Mouse (Mus musculus) lung, postnatal 0 days (tissue): Measurements from ENCODE around the gene Tmc2. TPM values are rescaled to one million over a fixed set of nuclear protein-coding genes. Genes with fewer than 3 reads are reported as not detected.

ENCODE experiments used
- ATAC-seq: fragments of 200-750 bp; cut with Nextera tagmentation; 2 replicates; pipeline ENCODE4 v1.8.0; 2017; ENCODE audit warnings: moderate library complexity
- DNase-seq: peaks from one replicate; pipeline ENCODE4 v3.0.0-alpha.2; 2016; ENCODE audit warnings: low spot score
- H3K27ac ChIP-seq: fragments of 300-500 bp; sonication (generic); 2 replicates; pipeline ENCODE4 v1.5.1; 2014; ENCODE audit warnings: antibody characterized with exemption, mild to moderate bottlenecking, low read length, mixed read lengths
- H3K27me3 ChIP-seq: fragments of 300-500 bp; sonication (generic); replicated peaks from 2 replicates; pipeline ENCODE4 v1.6.1; 2014; ENCODE audit warnings: low read length, mixed read lengths; ENCODE audit not compliant: insufficient read depth
- H3K36me3 ChIP-seq: fragments of 300-500 bp; sonication (generic); 2 replicates; pipeline ENCODE4 v1.6.1; 2014; ENCODE audit warnings: low read length, mixed read lengths; ENCODE audit not compliant: insufficient read depth
- H3K4me1 ChIP-seq: fragments of 300-500 bp; sonication (generic); 2 replicates; pipeline ENCODE4 v1.6.1; 2014; ENCODE audit warnings: antibody characterized with exemption, low read depth, low read length, mixed read lengths; ENCODE audit not compliant: insufficient read depth
- H3K4me2 ChIP-seq: fragments of 300-500 bp; sonication (generic); replicated peaks from 2 replicates; pipeline ENCODE4 v1.6.1; 2014; ENCODE audit warnings: low read depth, mild to moderate bottlenecking, low read length, moderate library complexity, mixed read lengths
- H3K4me3 ChIP-seq: fragments of 300-500 bp; sonication (generic); 2 replicates; pipeline ENCODE4 v1.5.1; 2014; ENCODE audit warnings: low read depth, low read length
- H3K9ac ChIP-seq: fragments of 300-500 bp; sonication (generic); replicated peaks from 2 replicates; pipeline ENCODE4 v1.6.1; 2014; ENCODE audit warnings: low read depth, mild to moderate bottlenecking
- H3K9me3 ChIP-seq: fragments of 300-500 bp; sonication (generic); 2 replicates; pipeline ENCODE4 v1.6.1; 2016; ENCODE audit warnings: low read length, mixed read lengths
- CTCF ChIP-seq: IDR thresholded peaks from 2 replicates; pipeline ENCODE4 v1.5.1; 2016; ENCODE audit warnings: antibody characterized with exemption, mild to moderate bottlenecking
- EP300 ChIP-seq: IDR thresholded peaks from 2 replicates; pipeline ENCODE4 v1.6.1; 2016; ENCODE audit warnings: antibody characterized with exemption, mild to moderate bottlenecking, control low read depth
- WGBS: fragments of 180-500 bp; shearing (Covaris S2); extraction: QIAGEN DNeasy Blood & Tissue Kit; methylation state at CpG from one replicate; pipeline ENCODE4 v1.1.7; 2014; 5-methylcytosine and 5-hydroxymethylcytosine counted together
- polyA plus RNA-seq: library from polyadenylated mRNA; unstranded; fragments of >200 nt; fragmentation: Nextera tagmentation; extraction: Ambion mirVana; gene quantifications from 2 replicates; pipeline ENCODE4 v1.2.1, GENCODE M21; 2015

Gene Tmc2
- not detected in 2 replicates for polyA plus RNA-seq

DNA sequence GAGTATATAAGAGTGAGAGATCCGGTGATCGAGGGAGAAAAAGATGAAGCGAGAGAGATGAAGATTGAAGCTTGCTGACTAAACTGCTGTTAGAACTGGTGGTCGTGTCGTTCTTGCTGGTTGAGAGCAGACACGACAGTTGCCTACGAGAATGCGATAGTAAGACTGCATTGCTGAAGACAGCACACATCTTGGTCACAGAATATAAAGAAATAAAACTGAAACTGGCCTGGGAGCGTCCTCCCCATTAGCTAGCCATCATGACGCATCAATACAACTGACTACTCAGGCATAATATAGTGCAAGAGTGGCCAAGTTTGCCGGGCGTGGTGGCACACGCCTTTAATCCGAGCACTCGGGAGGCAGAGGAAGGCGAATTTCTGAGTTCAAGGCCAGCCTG, at the start of gene Tmc2:
Gene Tmc2, plus strand, starts transcription at position 301 of the 400 bp plus-strand sequence.
- 91% methylated on average over 16 of the region's 16 CpGs for WGBS

DNA sequence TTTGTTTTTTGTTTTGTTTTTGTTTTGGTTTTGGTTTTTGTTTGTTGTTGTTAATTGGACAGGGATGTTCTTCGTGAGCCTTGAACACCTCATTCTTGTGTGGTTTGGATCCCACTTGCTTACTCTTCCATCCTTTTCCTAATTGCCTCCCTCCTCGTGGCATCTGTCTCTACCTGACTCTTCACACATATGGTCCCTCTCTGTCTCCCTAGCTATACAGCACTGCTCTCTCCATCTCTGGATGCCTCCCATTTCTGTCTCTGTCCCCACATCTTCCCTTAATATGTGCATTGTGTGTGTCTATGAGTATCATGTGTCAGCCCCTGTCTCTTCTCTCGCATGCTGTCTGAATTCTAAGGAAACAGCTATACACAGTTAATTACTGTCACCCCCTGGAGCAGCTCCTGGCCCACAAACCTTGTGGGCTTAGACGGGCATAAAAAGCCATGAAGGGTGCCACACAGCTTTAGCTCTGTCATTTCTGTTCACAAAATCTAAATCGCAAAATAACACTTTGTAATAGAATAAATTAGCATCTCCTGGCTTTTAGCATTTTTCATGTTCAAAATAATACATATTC, 48.8 kb upstream of the Tmc2 start:
- DNase-seq, result no peak

More for the DNA sequence above, at the start of gene Tmc2:
- Histone ChIP-seq H3K4me1 (no peaks in the 10 kb centered on the region), H3K9me3 (no peaks in the 10 kb centered on the region), H3K27ac (no peak within 1 kb of the TSS), H3K4me2 (no peak within 1 kb of the TSS), H3K4me3 (no peak within 1 kb of the TSS), H3K9ac (no peak within 1 kb of the TSS), H3K36me3 (no peaks in the 10 kb centered on the region), H3K27me3 (no peaks in the 10 kb centered on the region)
- DNase-seq, result no peak
- ATAC-seq, result no peak
- TF ChIP-seq CTCF, result no peak
- TF ChIP-seq EP300, result no peak

DNA sequence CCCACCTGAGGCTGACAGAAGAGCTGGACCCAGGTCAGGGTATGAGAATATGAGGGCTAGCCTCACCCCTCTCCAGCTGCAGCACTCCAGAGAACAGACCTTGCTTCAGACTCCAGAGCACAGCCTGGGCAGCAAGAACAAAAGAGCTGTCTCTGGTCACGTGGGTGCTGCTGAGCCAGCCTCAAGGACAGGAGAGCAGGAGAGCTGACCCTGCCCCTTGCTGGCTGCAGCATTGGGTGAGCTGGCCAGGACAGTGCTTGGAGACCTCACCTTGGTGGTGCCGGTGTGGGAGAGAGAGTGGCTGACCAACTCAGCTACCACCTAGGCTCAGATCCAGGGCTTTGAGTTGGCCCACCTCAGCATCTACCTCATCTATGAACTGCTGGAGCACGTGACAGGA, 39.8 kb upstream of the Tmc2 start:
- Histone ChIP-seq H3K9ac (no peak overlapping the region), H3K36me3 (no peaks in the 10 kb centered on the region), H3K4me2 (no peak overlapping the region), H3K4me1 (no peaks in the 10 kb centered on the region), H3K27ac (no peak overlapping the region), H3K9me3 (no peaks in the 10 kb centered on the region), H3K4me3 (no peak overlapping the region), H3K27me3 (no peaks in the 10 kb centered on the region)
- DNase-seq (no peak), ATAC-seq (no peak)
- TF ChIP-seq CTCF, result no peak
- no peak for TF ChIP-seq EP300
- WGBS, result 77% methylated on average over 3 of the region's 3 CpGs

More for the DNA sequence above, 48.8 kb upstream of the Tmc2 start:
- Histone ChIP-seq H3K4me1 (no peaks in the 10 kb centered on the region), H3K9ac (no peak overlapping the region), H3K27me3 (no peaks in the 10 kb centered on the region), H3K4me3 (no peak overlapping the region), H3K4me2 (no peak overlapping the region), H3K9me3 (no peaks in the 10 kb centered on the region), H3K36me3 (no peaks in the 10 kb centered on the region), H3K27ac (no peak overlapping the region)
- WGBS, result 69% methylated on average over 5 of the region's 5 CpGs
- no peak for ATAC-seq
- TF ChIP-seq EP300, result no peak
- no peak for TF ChIP-seq CTCF

DNA sequence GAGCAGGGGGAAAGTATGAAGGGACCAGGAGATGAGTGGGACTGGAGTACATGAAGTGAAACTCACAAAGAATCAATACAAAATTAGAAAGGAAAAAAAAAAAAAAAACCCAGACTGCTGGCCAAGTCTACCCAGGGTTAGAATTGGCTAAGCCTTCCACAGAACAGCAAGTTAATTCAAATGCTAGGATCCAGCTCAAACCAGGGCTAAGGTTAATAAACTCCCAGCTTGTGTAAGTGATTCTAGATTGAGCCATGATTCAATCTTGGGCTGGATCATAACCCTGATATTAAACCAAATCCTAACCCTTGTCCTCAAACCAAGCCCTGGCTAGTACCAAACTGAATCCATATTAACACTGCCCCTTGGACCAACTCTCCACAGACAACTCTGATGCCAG, 39.1 kb upstream of the Tmc2 start:
- no peak overlapping the region for H3K4me3 ChIP-seq
- no peaks in the 10 kb centered on the region for H3K9me3 ChIP-seq
- no peaks in the 10 kb centered on the region for H3K27me3 ChIP-seq
- no peak overlapping the region for H3K9ac ChIP-seq
- H3K4me2 ChIP-seq, result no peak overlapping the region
- no peak for TF ChIP-seq EP300
- no peak for TF ChIP-seq CTCF
- no peak overlapping the region for H3K27ac ChIP-seq
- no peaks in the 10 kb centered on the region for H3K4me1 ChIP-seq
- DNase-seq (no peak), ATAC-seq (no peak)
- no peaks in the 10 kb centered on the region for H3K36me3 ChIP-seq

DNA sequence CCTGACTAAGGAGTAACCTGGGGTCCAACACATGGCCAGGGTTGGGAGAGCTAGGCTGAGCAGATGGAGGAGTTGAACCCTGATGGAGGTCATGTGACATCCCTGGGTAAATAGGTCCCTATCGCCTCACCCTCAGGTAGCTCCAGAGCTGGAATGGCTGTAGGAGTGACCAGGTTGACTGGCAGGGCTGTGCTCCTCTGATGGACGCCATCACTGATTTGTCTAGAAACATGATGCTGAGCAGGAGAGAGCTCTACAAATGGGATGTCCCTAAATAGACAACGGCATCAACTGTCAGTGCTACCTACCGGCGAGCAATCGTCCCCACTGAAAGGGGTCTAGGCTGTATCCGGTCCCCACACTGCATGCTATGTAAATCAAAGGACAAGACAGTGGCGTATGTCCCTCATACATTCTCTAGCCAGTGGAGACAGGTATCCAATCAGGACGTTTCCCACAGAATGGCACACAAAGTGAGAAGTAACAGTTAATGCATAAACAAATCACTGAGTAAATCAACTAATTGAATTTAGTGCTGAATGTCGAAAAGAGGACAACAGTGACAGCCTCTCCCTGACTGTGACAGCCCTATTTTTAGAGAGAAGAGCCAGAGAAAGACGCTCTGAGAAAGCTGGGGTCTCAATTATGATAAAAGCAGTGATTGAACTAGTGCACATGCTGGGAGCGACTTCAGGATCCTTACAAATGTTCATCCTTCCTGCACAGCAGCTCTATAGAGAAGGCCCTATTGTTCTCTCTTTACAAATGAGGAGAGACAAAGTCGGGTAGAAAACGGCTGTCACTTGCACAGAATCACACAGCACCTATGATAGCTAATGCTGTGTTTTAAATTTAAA, 37.5 kb upstream of the Tmc2 start:
- WGBS, result 64% methylated on average over 14 of the region's 14 CpGs
- TF ChIP-seq EP300, result no peak
- no peak for TF ChIP-seq CTCF
- DNase-seq (no peak), ATAC-seq (no peak)
- Histone ChIP-seq H3K4me2 (no peak overlapping the region), H3K4me3 (no peak overlapping the region), H3K27me3 (no peaks in the 10 kb centered on the region), H3K9me3 (no peaks in the 10 kb centered on the region), H3K4me1 (no peaks in the 10 kb centered on the region), H3K27ac (no peak overlapping the region), H3K9ac (no peak overlapping the region), H3K36me3 (no peaks in the 10 kb centered on the region)

DNA sequence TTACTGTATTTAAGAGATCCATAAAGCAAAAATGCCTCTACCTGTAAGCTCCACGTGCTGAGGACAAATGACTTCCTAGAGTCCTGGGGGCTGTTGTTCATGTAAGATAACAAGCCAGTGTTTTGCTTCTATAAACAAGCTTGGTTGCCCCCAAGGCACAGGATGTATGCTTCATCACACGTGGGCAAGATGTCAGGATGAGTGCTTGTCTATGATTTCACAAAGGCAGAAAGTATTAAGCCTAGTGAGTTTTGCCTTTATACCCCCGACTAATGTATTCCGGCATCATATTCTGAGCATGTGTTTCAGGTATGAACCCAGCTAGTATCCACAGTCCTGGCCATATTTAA, 36.9 kb upstream of the Tmc2 start:
- WGBS, result 50% methylated on average over 4 of the region's 4 CpGs
- H3K4me1 ChIP-seq, result no peaks in the 10 kb centered on the region

More for the DNA sequence above, 36.9 kb upstream of the Tmc2 start:
- ATAC-seq (no peak), DNase-seq (no peak)
- H3K27me3 ChIP-seq, result no peaks in the 10 kb centered on the region
- TF ChIP-seq EP300 (no peak), CTCF (no peak)
- no peak overlapping the region for H3K9ac ChIP-seq
- H3K4me3 ChIP-seq, result no peak overlapping the region
- no peak overlapping the region for H3K4me2 ChIP-seq
- no peaks in the 10 kb centered on the region for H3K36me3 ChIP-seq
- H3K9me3 ChIP-seq, result no peaks in the 10 kb centered on the region
- H3K27ac ChIP-seq, result no peak overlapping the region
